Mouse (Mus musculus) heart, postnatal 0 days (tissue): ENCODE measurements at regions not wholly inside any gene's neighbourhood (a gene's known extent, or its start where the extent isn't known, plus 50 kb on each side); places are given as distances from the start of the nearest gene placed in this dataset.

ENCODE experiments used
- CTCF ChIP-seq: IDR thresholded peaks from 2 replicates; pipeline ENCODE4 v1.5.1; 2016; ENCODE audit warnings: antibody characterized with exemption, control low read depth, low read depth
- EP300 ChIP-seq: IDR thresholded peaks from 2 replicates; pipeline ENCODE4 v1.6.1; 2016; ENCODE audit warnings: antibody characterized with exemption, low read depth

- TF ChIP-seq CTCF (no peak), EP300 (no peak)
These were observed 366.1 kb downstream of the Cbln4 start for GRCm38 (mm10) chr2:171677128-171677527.
